Mouse (Mus musculus): Measurements from ENCODE around the gene Ssc5d. TPM values are rescaled to one million over a fixed set of nuclear protein-coding genes. Genes with fewer than 3 reads are reported as not detected.

The Ssc5d gene
- polyA plus RNA-seq, 1 experiment from 2014 or later: 2.0 TPM

- H3K36me3 ChIP-seq: no peaks in the 10 kb centered on the region
- H3K4me1 ChIP-seq: no peaks in the 10 kb centered on the region
- no peak for DNase-seq (ENCODE audit: low spot score)
- H3K9me3 ChIP-seq (replicated peaks): no peaks in the 10 kb centered on the region
- H3K27ac ChIP-seq: no peak within 1 kb of the TSS
- H3K27me3 ChIP-seq (ENCODE audit: low read depth, poor library complexity, severe bottlenecking): no peaks in the 10 kb centered on the region
- no peak within 1 kb of the TSS for H3K4me3 ChIP-seq
- WGBS: 77% methylated on average over 10 of the region's 10 CpGs
Measured at GRCm38 (mm10) chr7:4906466-4906950, 19.1 kb upstream of the Ssc5d start, which contains the start of gene Gm36210. Gene Gm36210 (minus strand): TSS chr7:4906516.

GRCm38 (mm10) chr7:4911561-4911960, 14.0 kb upstream of the Ssc5d start:
- H3K27me3 ChIP-seq (ENCODE audit: low read depth, poor library complexity, severe bottlenecking): no peaks in the 10 kb centered on the region
- peak; percentile 78 for DNase-seq (ENCODE audit: low spot score)
- 46% methylated on average over 9 of the region's 9 CpGs for WGBS
- no peaks in the 10 kb centered on the region for H3K9me3 ChIP-seq (replicated peaks)
- no peaks in the 10 kb centered on the region for H3K36me3 ChIP-seq
- no peak overlapping the region for H3K4me3 ChIP-seq
- H3K4me1 ChIP-seq: peaks cover 9% of the 10 kb centered on the region
- no peak overlapping the region for H3K27ac ChIP-seq

DNA sequence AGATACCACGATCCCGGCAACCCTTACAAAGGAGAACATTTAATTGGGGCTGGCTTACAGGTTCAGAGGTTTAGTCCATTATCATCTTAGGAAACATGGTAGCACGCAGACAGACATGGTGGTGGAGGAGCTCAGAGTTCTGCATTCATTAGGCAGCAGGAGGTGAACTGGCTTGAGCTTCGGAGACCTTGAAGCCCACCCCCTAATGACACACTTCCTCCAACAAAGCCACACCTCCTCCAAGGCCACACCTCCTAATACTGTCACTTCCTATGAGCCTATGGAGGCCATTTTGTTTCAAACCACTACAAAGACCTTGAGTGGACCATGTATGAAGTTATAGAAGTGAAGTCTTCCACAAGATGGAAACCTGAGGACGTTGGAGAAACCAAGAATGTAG, 13.3 kb upstream of the Ssc5d start:
- no peak overlapping the region for H3K27ac ChIP-seq
- no peaks in the 10 kb centered on the region for H3K27me3 ChIP-seq (ENCODE audit: low read depth, poor library complexity, severe bottlenecking)
- H3K36me3 ChIP-seq: peaks cover 2% of the 10 kb centered on the region
- H3K9me3 ChIP-seq (replicated peaks): no peaks in the 10 kb centered on the region
- peaks cover 15% of the 10 kb centered on the region for H3K4me1 ChIP-seq
- 58% methylated on average over 5 of the region's 5 CpGs for WGBS
- no peak overlapping the region for H3K4me3 ChIP-seq
- DNase-seq (ENCODE audit: low spot score): no peak

DNA sequence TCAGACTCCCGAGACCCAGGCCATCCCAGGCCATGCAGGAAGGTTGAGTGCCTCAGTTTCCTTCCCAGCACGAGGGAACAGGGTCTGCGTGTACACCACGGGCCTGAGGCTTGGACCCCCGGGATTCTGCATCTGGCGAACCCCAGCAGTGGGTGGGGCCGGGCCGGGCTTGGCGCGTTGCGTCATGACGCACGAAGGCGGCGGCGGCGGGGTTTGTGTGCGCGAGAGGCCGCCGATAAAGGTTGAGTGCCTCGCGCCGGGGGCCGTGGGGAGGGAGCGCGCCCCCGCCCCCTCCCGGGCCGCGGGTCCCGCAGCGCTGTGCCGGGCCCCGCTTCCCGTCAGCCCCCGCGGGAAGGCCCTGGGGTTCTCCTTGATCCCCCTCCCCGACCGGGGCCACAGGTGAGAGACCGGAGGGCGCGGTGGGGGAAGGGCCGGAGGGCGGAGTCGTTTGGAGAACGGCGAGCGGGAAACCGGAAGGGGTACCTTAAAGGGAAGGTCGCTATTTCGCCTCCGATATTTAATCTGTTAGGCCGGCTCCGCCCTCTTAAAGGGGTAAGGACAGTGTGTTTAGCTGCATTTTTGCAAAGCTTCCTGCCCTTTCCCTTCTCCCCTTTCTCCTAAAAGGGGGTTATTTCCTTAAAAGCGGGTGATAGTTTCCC, 10.4 kb upstream of the Ssc5d start, which contains the start of gene Zfp628:
Gene Zfp628 (plus strand): TSS at position 211 of the 659 bp plus-strand sequence.
- WGBS: under 1% methylated on average over 56 of the region's 56 CpGs
- Histone ChIP-seq H3K36me3 (peaks cover 31% of the 10 kb centered on the region), H3K4me3 (peak within 1 kb of the TSS; percentile 84), H3K4me1 (peaks cover 19% of the 10 kb centered on the region), H3K9me3 (replicated peaks) (no peaks in the 10 kb centered on the region), H3K27me3 (ENCODE audit: low read depth, poor library complexity, severe bottlenecking) (no peaks in the 10 kb centered on the region), H3K27ac (peak within 1 kb of the TSS; percentile 99)
- peak; percentile 97 for DNase-seq (ENCODE audit: low spot score)

DNA sequence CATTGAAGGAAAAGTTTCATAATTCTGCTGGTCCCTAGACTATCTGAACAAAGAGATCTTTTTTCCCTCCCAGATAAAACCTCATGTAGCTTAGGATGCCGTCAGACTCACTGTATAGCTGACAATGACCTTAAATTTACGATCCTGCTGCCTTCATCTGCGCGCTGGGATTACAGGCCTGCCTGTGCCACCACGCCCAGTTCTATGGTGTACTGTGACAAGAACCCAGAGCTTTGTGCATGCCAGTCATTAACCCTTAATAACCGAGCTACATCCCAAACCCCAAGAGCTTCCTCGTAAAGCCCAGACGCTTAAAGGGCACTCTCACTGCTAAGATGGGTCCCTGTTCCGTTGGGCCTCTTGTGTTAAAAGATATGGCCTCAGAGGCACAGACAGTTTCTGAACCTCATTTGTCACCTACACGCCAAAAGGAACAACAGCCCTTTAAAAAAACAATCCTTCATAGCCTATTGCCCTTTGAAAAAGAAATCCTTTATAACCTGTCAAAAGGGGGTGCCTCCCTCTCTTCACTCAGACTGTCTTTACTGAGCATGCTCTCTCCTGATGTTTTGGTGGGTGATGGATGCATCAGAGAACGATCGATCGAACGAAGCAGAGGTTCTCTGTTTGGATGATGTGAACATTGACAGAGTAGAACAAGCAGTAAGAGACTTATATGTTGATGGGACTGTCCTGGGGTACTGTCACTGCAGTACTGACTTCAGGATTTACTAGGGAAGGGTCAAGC, 9.7 kb upstream of the Ssc5d start:
- WGBS: 22% methylated on average over 14 of the region's 14 CpGs
- Histone ChIP-seq H3K9me3 (replicated peaks) (0 out of 2 replicates have a peak, but pooled peaks cover 1% of the 10 kb centered on the region), H3K36me3 (peaks cover 38% of the 10 kb centered on the region), H3K4me1 (peaks cover 26% of the 10 kb centered on the region), H3K4me3 (peak overlapping the region; percentile 84), H3K27me3 (ENCODE audit: low read depth, poor library complexity, severe bottlenecking) (no peaks in the 10 kb centered on the region), H3K27ac (peak overlapping the region; percentile 99)
- DNase-seq (ENCODE audit: low spot score): peak; percentile 54

- no peak for DNase-seq (ENCODE audit: low spot score)
- Histone ChIP-seq H3K4me3 (no peak overlapping the region), H3K36me3 (peaks cover 47% of the 10 kb centered on the region), H3K27ac (no peak overlapping the region), H3K27me3 (ENCODE audit: low read depth, poor library complexity, severe bottlenecking) (no peaks in the 10 kb centered on the region), H3K9me3 (replicated peaks) (0 out of 2 replicates have a peak, but pooled peaks cover 1% of the 10 kb centered on the region), H3K4me1 (peaks cover 43% of the 10 kb centered on the region)
- WGBS: 93% methylated on average over 2 of the region's 2 CpGs
Measured at GRCm38 (mm10) chr7:4917494-4917893, 8.1 kb upstream of the Ssc5d start.

- peaks cover 55% of the 10 kb centered on the region for H3K4me1 ChIP-seq
- WGBS: 91% methylated on average over 15 of the region's 15 CpGs
Measured at GRCm38 (mm10) chr7:4918681-4919080, 6.9 kb upstream of the Ssc5d start.

GRCm38 (mm10) chr7:4919096-4919495, 6.5 kb upstream of the Ssc5d start:
- H3K27ac ChIP-seq: no peak overlapping the region
- H3K9me3 ChIP-seq (replicated peaks): 0 out of 2 replicates have a peak, but pooled peaks cover 1% of the 10 kb centered on the region
- no peaks in the 10 kb centered on the region for H3K27me3 ChIP-seq (ENCODE audit: low read depth, poor library complexity, severe bottlenecking)
- H3K36me3 ChIP-seq: peaks cover 47% of the 10 kb centered on the region
- peaks cover 59% of the 10 kb centered on the region for H3K4me1 ChIP-seq
- no peak for DNase-seq (ENCODE audit: low spot score)
- WGBS: 80% methylated on average over 21 of the region's 21 CpGs
- no peak overlapping the region for H3K4me3 ChIP-seq

More at GRCm38 (mm10) chr7:4918681-4919080, 6.9 kb upstream of the Ssc5d start:
- DNase-seq (ENCODE audit: low spot score): no peak
- Histone ChIP-seq H3K27me3 (ENCODE audit: low read depth, poor library complexity, severe bottlenecking) (no peaks in the 10 kb centered on the region), H3K9me3 (replicated peaks) (0 out of 2 replicates have a peak, but pooled peaks cover 1% of the 10 kb centered on the region), H3K27ac (no peak overlapping the region), H3K4me3 (no peak overlapping the region), H3K36me3 (peaks cover 47% of the 10 kb centered on the region)

DNA sequence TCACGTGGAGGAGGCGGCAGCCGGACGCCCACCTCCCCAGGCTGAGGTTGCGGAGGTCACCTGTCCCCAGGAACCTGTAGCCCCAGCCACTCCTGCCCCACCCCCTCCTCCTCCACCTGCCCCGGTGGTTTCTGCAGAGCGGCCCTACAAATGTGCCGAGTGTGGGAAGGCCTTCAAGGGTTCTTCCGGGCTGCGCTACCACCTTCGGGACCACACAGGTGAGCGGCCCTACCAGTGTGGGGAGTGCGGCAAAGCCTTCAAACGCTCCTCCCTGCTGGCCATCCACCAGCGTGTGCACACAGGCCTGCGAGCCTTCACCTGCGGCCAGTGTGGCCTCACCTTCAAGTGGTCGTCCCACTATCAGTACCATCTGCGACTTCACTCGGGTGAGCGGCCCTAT, 5.6 kb upstream of the Ssc5d start:
- Histone ChIP-seq H3K4me3 (no peak overlapping the region; the same call in 1 of the 2 replicates), H3K27me3 (ENCODE audit: low read depth, poor library complexity, severe bottlenecking) (no peaks in the 10 kb centered on the region), H3K27ac (peak overlapping the region; percentile 89; the same call in 1 of the 2 replicates), H3K4me1 (peaks cover 68% of the 10 kb centered on the region), H3K36me3 (peaks cover 47% of the 10 kb centered on the region), H3K9me3 (replicated peaks) (0 out of 2 replicates have a peak, but pooled peaks cover 1% of the 10 kb centered on the region)
- no peak for DNase-seq (ENCODE audit: low spot score)
- WGBS: 87% methylated on average over 21 of the region's 21 CpGs

DNA sequence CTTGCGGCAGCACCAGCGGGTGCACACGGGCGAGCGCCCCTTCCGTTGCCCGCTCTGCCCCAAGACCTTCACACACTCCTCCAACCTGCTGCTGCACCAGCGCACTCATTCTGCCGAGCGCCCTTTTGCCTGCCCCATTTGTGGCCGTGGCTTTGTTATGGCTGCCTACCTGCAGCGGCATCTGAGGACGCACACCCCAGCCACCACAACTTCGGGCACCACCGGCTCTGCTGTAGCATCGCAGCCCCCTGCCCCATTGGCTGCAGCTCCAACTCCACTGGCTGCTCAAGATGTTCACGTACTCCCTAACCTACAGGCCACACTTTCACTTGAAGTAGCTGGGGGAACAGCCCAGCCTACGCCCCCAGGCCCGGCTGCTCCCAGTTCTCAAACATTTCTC, 5.1 kb upstream of the Ssc5d start:
- H3K4me1 ChIP-seq: peaks cover 73% of the 10 kb centered on the region
- H3K27ac ChIP-seq: peak overlapping the region; percentile 89
- peaks cover 47% of the 10 kb centered on the region for H3K36me3 ChIP-seq
- H3K9me3 ChIP-seq (replicated peaks): 0 out of 2 replicates have a peak, but pooled peaks cover 1% of the 10 kb centered on the region
- H3K27me3 ChIP-seq (ENCODE audit: low read depth, poor library complexity, severe bottlenecking): no peaks in the 10 kb centered on the region
- WGBS: 92% methylated on average over 19 of the region's 19 CpGs
- H3K4me3 ChIP-seq: peak overlapping the region; percentile 20
- no peak for DNase-seq (ENCODE audit: low spot score)

- Histone ChIP-seq H3K27ac (peak overlapping the region; percentile 89), H3K4me1 (peaks cover 74% of the 10 kb centered on the region), H3K36me3 (peaks cover 47% of the 10 kb centered on the region), H3K4me3 (peak overlapping the region; percentile 20), H3K27me3 (ENCODE audit: low read depth, poor library complexity, severe bottlenecking) (no peaks in the 10 kb centered on the region), H3K9me3 (replicated peaks) (0 out of 2 replicates have a peak, but pooled peaks cover 1% of the 10 kb centered on the region)
- DNase-seq (ENCODE audit: low spot score): no peak
- WGBS: 63% methylated on average over 23 of the region's 23 CpGs
Measured at GRCm38 (mm10) chr7:4920976-4921823, 4.4 kb upstream of the Ssc5d start.

DNA sequence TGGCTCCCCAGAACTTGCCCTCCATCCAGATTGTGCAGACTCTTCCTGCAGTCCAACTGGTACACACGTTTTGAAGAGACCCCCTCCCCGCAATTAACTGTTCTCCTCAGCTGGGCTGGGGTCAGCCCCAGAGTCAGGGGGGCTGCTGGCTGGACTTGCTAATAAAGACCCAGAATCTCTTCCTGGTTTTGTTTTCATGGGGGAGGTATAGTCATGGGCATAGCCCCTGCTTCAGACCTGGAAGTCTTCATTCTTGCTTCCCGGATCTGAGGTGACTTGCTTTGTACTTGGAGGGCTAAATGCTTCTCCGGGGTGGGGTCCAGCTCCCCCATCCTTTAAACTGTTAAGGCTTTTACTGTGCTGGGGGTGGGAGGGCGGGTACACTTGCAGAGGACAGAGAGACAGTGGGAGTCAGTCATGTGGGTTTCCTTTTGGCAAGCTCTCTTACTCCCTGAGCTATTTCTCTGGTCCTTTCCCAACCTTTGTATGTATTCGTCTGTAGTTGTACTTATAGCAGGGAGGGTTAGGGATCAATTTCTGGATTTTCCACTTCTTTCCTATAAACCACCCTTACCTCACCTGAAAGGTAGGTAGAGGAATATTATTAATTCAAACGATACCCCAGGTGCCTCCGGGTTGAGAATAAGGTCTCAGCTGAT, 3.6 kb upstream of the Ssc5d start, which contains the start of gene Nat14:
Gene Nat14 (plus strand): TSS at position 205 of the 659 bp plus-strand sequence.
- H3K27me3 ChIP-seq (ENCODE audit: low read depth, poor library complexity, severe bottlenecking): no peaks in the 10 kb centered on the region
- peaks cover 74% of the 10 kb centered on the region for H3K4me1 ChIP-seq
- WGBS: 38% methylated on average over 8 of the region's 8 CpGs
- H3K36me3 ChIP-seq: peaks cover 47% of the 10 kb centered on the region
- no peak for DNase-seq (ENCODE audit: low spot score)
- H3K9me3 ChIP-seq (replicated peaks): 0 out of 2 replicates have a peak, but pooled peaks cover 1% of the 10 kb centered on the region
- H3K27ac ChIP-seq: peak within 1 kb of the TSS; percentile 89
- peak within 1 kb of the TSS; percentile 56 for H3K4me3 ChIP-seq
